Mouse (Mus musculus): ENCODE results near the gene Zfp568. TPM values are rescaled to one million over a fixed set of nuclear protein-coding genes. Genes with fewer than 3 reads are reported as not detected.
A peak's percentile ranks its signal among the peaks of the same experiment; 100 is the strongest.

Gene Zfp568
- polyA plus RNA-seq, 1 experiment from 2014 or later: 12.3 TPM

DNA sequence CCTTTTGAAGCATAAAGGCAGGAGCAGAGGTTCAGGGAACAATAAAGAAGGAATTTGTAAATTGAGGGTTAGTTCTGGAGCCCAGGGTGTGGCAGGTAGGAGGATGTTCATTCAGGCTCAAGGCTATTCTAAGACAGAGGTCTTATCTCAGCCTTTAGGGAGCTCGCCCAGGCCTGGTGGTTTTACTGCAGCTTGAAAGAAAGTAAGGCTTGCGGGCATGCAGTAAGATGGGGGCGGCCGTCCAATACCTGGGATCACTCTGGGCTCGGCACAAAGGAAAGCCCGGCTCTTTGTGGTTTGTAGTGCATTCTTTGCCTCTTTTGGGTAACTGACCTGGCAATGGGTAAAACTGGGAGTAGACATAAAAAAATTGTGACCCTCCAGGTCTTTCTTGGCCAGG lies 824 bp upstream of the Zfp568 start:
- H3K4me1 ChIP-seq (replicated peaks; ENCODE audit: control insufficient read depth, insufficient read depth, low read length): peaks cover 15% of the 10 kb centered on the region
- no peaks in the 10 kb centered on the region; the same call in 1 of the 2 replicates for H3K9me3 ChIP-seq (ENCODE audit: control insufficient read depth, low read length)
- peak overlapping the region; percentile 61 for H3K4me2 ChIP-seq (ENCODE audit: low read depth, low read length)
- H3K9ac ChIP-seq (ENCODE audit: low read length): peak overlapping the region; percentile 91
- ATAC-seq (ENCODE audit: low read depth): peak; percentile 2; the same call in 1 of the 2 replicates
- peaks cover 14% of the 10 kb centered on the region for H3K36me3 ChIP-seq (ENCODE audit: control insufficient read depth, insufficient read depth, low read length)
- peak overlapping the region; percentile 97 for H3K27ac ChIP-seq (ENCODE audit: low read length)
- no peaks in the 10 kb centered on the region for H3K27me3 ChIP-seq (ENCODE audit: control insufficient read depth, insufficient read depth, low read depth, low read length)
- 27% methylated on average over 6 of the region's 6 CpGs for WGBS
- peak overlapping the region; percentile 92 for H3K4me3 ChIP-seq (ENCODE audit: low read length)

DNA sequence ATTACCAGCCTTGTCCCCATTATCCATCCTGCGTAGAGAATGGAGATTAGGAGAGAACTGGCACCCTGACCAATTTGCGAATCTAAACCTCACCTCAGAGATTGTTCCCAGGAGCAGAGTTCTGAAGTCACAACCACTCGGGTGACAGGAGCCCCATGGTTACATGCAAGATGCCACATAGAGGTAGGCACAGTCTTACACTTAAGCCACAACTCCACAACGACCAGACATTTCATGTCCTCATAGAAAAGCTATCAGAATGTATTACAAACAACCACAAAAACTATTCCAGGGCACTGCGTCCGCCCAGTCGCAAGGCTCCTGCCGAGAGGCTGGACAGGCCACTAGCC lies 440 bp upstream of the Zfp568 start:
- Histone ChIP-seq H3K4me3 (ENCODE audit: low read length) (peak overlapping the region; percentile 92), H3K9ac (ENCODE audit: low read length) (peak overlapping the region; percentile 91), H3K27me3 (ENCODE audit: control insufficient read depth, insufficient read depth, low read depth, low read length) (no peaks in the 10 kb centered on the region), H3K27ac (ENCODE audit: low read length) (peak overlapping the region; percentile 97), H3K36me3 (ENCODE audit: control insufficient read depth, insufficient read depth, low read length) (peaks cover 18% of the 10 kb centered on the region), H3K4me2 (ENCODE audit: low read depth, low read length) (peak overlapping the region; percentile 61), H3K9me3 (ENCODE audit: control insufficient read depth, low read length) (no peaks in the 10 kb centered on the region; the same call in 1 of the 2 replicates), H3K4me1 (replicated peaks; ENCODE audit: control insufficient read depth, insufficient read depth, low read length) (peaks cover 15% of the 10 kb centered on the region)
- ATAC-seq (ENCODE audit: low read depth): no peak
- under 1% methylated on average over 8 of the region's 8 CpGs for WGBS

- no peak for ATAC-seq (ENCODE audit: low read depth)
- Histone ChIP-seq H3K4me2 (ENCODE audit: low read depth, low read length) (no peak overlapping the region), H3K4me1 (replicated peaks; ENCODE audit: control insufficient read depth, insufficient read depth, low read length) (peaks cover 15% of the 10 kb centered on the region)
Measured at GRCm38 (mm10) chr7:29986101-29986500, 2.3 kb downstream of the Zfp568 start.

GRCm38 (mm10) chr7:29987551-29987950 lies 3.8 kb downstream of the Zfp568 start:
- Histone ChIP-seq H3K27ac (ENCODE audit: low read length) (no peak overlapping the region), H3K4me2 (ENCODE audit: low read depth, low read length) (no peak overlapping the region), H3K4me1 (replicated peaks; ENCODE audit: control insufficient read depth, insufficient read depth, low read length) (peaks cover 15% of the 10 kb centered on the region), H3K4me3 (ENCODE audit: low read length) (no peak overlapping the region), H3K27me3 (ENCODE audit: control insufficient read depth, insufficient read depth, low read depth, low read length) (no peaks in the 10 kb centered on the region), H3K9me3 (ENCODE audit: control insufficient read depth, low read length) (no peaks in the 10 kb centered on the region), H3K9ac (ENCODE audit: low read length) (no peak overlapping the region), H3K36me3 (ENCODE audit: control insufficient read depth, insufficient read depth, low read length) (peaks cover 32% of the 10 kb centered on the region)
- 91% methylated on average over 5 of the region's 5 CpGs for WGBS
- ATAC-seq (ENCODE audit: low read depth): no peak

More at GRCm38 (mm10) chr7:29986101-29986500, 2.3 kb downstream of the Zfp568 start:
- peaks cover 29% of the 10 kb centered on the region for H3K36me3 ChIP-seq (ENCODE audit: control insufficient read depth, insufficient read depth, low read length)
- 83% methylated on average over 8 of the region's 8 CpGs for WGBS
- H3K27ac ChIP-seq (ENCODE audit: low read length): no peak overlapping the region
- H3K4me3 ChIP-seq (ENCODE audit: low read length): no peak overlapping the region
- no peaks in the 10 kb centered on the region for H3K9me3 ChIP-seq (ENCODE audit: control insufficient read depth, low read length)
- no peak overlapping the region for H3K9ac ChIP-seq (ENCODE audit: low read length)
- no peaks in the 10 kb centered on the region for H3K27me3 ChIP-seq (ENCODE audit: control insufficient read depth, insufficient read depth, low read depth, low read length)

DNA sequence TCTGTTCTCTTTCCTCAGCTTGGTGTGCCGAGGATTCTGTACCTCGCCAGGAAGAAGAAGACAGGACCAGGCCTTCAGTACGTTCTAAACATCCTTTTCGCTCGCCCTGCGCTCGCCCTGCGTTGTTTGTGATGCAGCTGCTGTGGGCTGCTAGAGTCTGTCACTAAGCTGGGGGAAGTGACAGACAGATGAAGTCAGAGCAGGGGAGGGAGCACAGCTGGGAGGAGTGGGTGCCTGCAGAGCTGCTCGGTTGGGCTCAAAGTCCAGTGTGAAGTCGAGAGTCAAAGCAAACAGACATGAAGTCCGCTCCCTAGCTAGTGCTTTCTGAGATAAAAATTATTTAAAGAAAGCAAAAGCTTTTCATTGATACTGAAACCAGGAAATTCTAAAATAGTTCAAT lies 5.3 kb downstream of the Zfp568 start:
- Histone ChIP-seq H3K27ac (ENCODE audit: low read length) (no peak overlapping the region), H3K27me3 (ENCODE audit: control insufficient read depth, insufficient read depth, low read depth, low read length) (no peaks in the 10 kb centered on the region), H3K4me3 (ENCODE audit: low read length) (no peak overlapping the region), H3K4me1 (replicated peaks; ENCODE audit: control insufficient read depth, insufficient read depth, low read length) (peaks cover 9% of the 10 kb centered on the region; the same call in 1 of the 2 replicates), H3K36me3 (ENCODE audit: control insufficient read depth, insufficient read depth, low read length) (peaks cover 40% of the 10 kb centered on the region), H3K9me3 (ENCODE audit: control insufficient read depth, low read length) (no peaks in the 10 kb centered on the region), H3K4me2 (ENCODE audit: low read depth, low read length) (no peak overlapping the region), H3K9ac (ENCODE audit: low read length) (no peak overlapping the region)
- WGBS: 80% methylated on average over 11 of the region's 11 CpGs
- no peak for ATAC-seq (ENCODE audit: low read depth)

- Histone ChIP-seq H3K9ac (ENCODE audit: low read length) (no peak overlapping the region), H3K4me2 (ENCODE audit: low read depth, low read length) (no peak overlapping the region), H3K4me1 (replicated peaks; ENCODE audit: control insufficient read depth, insufficient read depth, low read length) (no peaks in the 10 kb centered on the region), H3K27me3 (ENCODE audit: control insufficient read depth, insufficient read depth, low read depth, low read length) (no peaks in the 10 kb centered on the region), H3K36me3 (ENCODE audit: control insufficient read depth, insufficient read depth, low read length) (peaks cover 44% of the 10 kb centered on the region), H3K27ac (ENCODE audit: low read length) (no peak overlapping the region), H3K9me3 (ENCODE audit: control insufficient read depth, low read length) (no peaks in the 10 kb centered on the region), H3K4me3 (ENCODE audit: low read length) (no peak overlapping the region)
- no peak for ATAC-seq (ENCODE audit: low read depth)
- WGBS: 96% methylated on average over 8 of the region's 8 CpGs
Measured at GRCm38 (mm10) chr7:29992698-29993097, 8.9 kb downstream of the Zfp568 start.

DNA sequence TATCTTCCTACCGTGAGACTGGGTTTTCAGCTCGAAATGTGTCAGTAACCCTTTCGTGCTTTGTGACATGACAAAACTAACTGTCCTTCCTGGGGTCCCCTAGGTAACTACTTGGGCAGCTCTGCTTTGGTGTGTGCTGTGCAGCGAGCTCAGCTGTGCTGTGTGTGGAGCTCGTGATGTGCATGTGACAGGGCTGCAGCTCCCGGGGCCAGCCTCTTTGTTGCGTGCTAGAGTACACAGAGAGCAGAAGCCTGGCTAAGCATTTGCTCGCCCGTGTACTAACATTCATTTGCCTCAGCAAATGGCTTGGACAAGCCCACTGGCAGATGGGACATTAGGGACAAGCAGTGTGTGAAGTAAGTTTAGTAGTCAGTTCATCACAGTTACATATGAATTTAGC lies 9.6 kb downstream of the Zfp568 start:
- no peaks in the 10 kb centered on the region for H3K9me3 ChIP-seq (ENCODE audit: control insufficient read depth, low read length)
- no peak for ATAC-seq (ENCODE audit: low read depth)
- no peak overlapping the region for H3K4me2 ChIP-seq (ENCODE audit: low read depth, low read length)
- H3K4me3 ChIP-seq (ENCODE audit: low read length): no peak overlapping the region
- H3K4me1 ChIP-seq (replicated peaks; ENCODE audit: control insufficient read depth, insufficient read depth, low read length): no peaks in the 10 kb centered on the region
- 93% methylated on average over 9 of the region's 9 CpGs for WGBS
- H3K36me3 ChIP-seq (ENCODE audit: control insufficient read depth, insufficient read depth, low read length): peaks cover 45% of the 10 kb centered on the region
- no peak overlapping the region for H3K27ac ChIP-seq (ENCODE audit: low read length)
- no peak overlapping the region for H3K9ac ChIP-seq (ENCODE audit: low read length)
- H3K27me3 ChIP-seq (ENCODE audit: control insufficient read depth, insufficient read depth, low read depth, low read length): no peaks in the 10 kb centered on the region

DNA sequence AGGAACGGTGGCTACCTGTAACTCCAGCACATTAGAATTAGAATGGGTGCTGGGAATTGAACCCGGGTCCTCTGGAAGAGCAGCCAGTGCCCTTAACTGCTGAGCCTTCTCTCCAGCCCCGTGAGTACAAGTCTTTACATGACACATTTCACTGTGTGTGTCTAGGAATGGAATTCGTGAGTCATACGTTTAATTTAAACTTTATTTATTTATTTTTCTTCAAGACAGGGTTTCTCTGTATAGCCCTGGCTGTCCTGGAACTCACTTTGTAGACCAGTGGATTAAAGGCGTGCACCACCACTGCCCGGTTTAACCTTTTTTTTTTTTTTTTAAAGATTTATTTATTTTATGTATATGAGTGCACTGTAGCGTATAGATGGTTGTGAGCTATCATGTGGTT lies 11.4 kb downstream of the Zfp568 start:
- no peaks in the 10 kb centered on the region for H3K4me1 ChIP-seq (replicated peaks; ENCODE audit: control insufficient read depth, insufficient read depth, low read length)
- ATAC-seq (ENCODE audit: low read depth): no peak
- WGBS: 89% methylated on average over 8 of the region's 8 CpGs
- H3K27ac ChIP-seq (ENCODE audit: low read length): no peak overlapping the region
- no peak overlapping the region for H3K4me2 ChIP-seq (ENCODE audit: low read depth, low read length)
- peaks cover 50% of the 10 kb centered on the region for H3K36me3 ChIP-seq (ENCODE audit: control insufficient read depth, insufficient read depth, low read length)
- no peak overlapping the region for H3K4me3 ChIP-seq (ENCODE audit: low read length)
- no peaks in the 10 kb centered on the region for H3K9me3 ChIP-seq (ENCODE audit: control insufficient read depth, low read length)
- no peak overlapping the region for H3K9ac ChIP-seq (ENCODE audit: low read length)
- H3K27me3 ChIP-seq (ENCODE audit: control insufficient read depth, insufficient read depth, low read depth, low read length): no peaks in the 10 kb centered on the region

- Histone ChIP-seq H3K4me1 (replicated peaks; ENCODE audit: control insufficient read depth, insufficient read depth, low read length) (no peaks in the 10 kb centered on the region), H3K36me3 (ENCODE audit: control insufficient read depth, insufficient read depth, low read length) (peaks cover 27% of the 10 kb centered on the region), H3K4me3 (ENCODE audit: low read length) (no peak overlapping the region), H3K9ac (ENCODE audit: low read length) (no peak overlapping the region), H3K27me3 (ENCODE audit: control insufficient read depth, insufficient read depth, low read depth, low read length) (no peaks in the 10 kb centered on the region), H3K9me3 (ENCODE audit: control insufficient read depth, low read length) (no peaks in the 10 kb centered on the region), H3K4me2 (ENCODE audit: low read depth, low read length) (no peak overlapping the region), H3K27ac (ENCODE audit: low read length) (no peak overlapping the region)
- WGBS: 69% methylated on average over 5 of the region's 5 CpGs
- ATAC-seq (ENCODE audit: low read depth): no peak
Measured at GRCm38 (mm10) chr7:30000601-30001000, 16.8 kb downstream of the Zfp568 start.

DNA sequence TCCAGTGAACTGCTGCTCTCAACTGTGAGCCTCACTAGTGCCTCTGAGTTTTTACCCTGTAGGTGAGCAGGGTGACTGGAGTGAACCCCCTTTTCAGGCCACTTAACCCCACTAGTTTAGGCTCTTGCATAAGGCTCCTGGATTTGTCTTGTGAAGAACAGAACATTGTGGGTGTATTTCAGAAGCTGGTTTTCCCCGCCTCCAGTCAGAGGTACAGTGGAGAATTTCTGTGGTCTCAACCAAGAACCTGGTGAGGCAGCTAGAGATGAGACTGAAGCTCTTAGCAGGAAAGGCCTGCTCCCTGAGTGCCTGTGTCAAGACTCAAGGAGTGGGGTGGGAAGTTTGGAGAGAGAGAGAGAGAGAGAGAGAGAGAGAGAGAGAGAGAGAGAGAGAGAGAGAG lies 23.8 kb downstream of the Zfp568 start:
- peaks cover 18% of the 10 kb centered on the region for H3K36me3 ChIP-seq (ENCODE audit: control insufficient read depth, insufficient read depth, low read length)
- H3K9ac ChIP-seq (ENCODE audit: low read length): no peak overlapping the region
- H3K4me1 ChIP-seq (replicated peaks; ENCODE audit: control insufficient read depth, insufficient read depth, low read length): no peaks in the 10 kb centered on the region
- no peak overlapping the region for H3K4me2 ChIP-seq (ENCODE audit: low read depth, low read length)
- no peak overlapping the region for H3K4me3 ChIP-seq (ENCODE audit: low read length)
- ATAC-seq (ENCODE audit: low read depth): no peak
- H3K27me3 ChIP-seq (ENCODE audit: control insufficient read depth, insufficient read depth, low read depth, low read length): no peaks in the 10 kb centered on the region
- H3K9me3 ChIP-seq (ENCODE audit: control insufficient read depth, low read length): no peaks in the 10 kb centered on the region
- H3K27ac ChIP-seq (ENCODE audit: low read length): no peak overlapping the region
- WGBS: 86% methylated on average over 1 of the region's 1 CpGs
